Mouse (Mus musculus): ENCODE data around the gene Gm10521.
A peak's percentile ranks its signal among the peaks of the same experiment; 100 is the strongest.
"Not testable (repeated sequence)": the region's sequence is repeated elsewhere in the genome, so short reads cannot be mapped to it uniquely, and the experiment has no call there.

Gm10521 gene

DNA sequence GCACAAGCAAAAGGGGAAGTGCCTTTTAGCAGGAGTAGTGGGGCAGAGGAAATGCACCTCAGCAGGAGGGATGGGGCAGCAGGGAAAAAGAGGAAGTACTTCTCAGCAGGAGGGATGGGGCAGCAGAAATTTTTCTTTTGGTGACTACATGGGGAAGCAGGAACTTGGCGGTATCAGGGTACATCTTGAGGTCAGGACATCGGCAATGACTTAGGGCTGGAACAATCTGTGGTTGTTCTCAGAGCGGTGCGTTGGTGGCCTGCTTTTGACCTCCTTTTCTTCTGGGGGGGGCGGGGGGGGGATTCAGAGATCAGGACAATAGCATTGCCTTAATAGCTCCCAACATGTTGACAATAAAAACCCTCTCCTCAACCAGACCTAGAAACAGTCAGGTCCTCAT, at the start of gene Gm10521:
Gene Gm10521, plus strand, starts transcription at position 301 of the 400 bp plus-strand sequence.
- not testable (repeated sequence) for DNase-seq

- no peak for DNase-seq
Measured at GRCm38 (mm10) chr1:171848201-171848600, 47.3 kb upstream of the Gm10521 start.

- DNase-seq: no peak
Measured at GRCm38 (mm10) chr1:171848757-171849156, 46.7 kb upstream of the Gm10521 start.

GRCm38 (mm10) chr1:171849454-171849853, 46.0 kb upstream of the Gm10521 start:
- peak in 1 of 2 experiments; percentile 27 for DNase-seq

DNA sequence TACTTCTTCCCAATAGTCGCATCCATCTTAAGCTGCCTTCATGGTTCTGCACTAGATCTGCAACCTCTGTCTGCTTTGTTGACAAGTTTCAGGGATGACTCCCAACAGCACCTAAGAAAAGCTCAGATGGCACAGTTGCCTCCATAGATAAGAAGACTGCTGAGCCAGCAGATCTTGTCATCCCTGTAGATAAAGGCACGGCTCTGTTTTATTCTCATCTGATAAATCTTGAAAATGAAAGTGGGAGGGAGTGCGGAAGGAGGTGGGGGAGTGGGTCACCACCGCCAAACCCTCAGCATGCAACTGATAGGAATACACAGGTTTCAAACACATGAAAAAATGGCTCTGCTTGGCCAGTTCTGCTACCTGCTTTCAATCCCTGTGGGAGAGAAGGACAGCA, 30.0 kb upstream of the Gm10521 start:
- DNase-seq: no peak

GRCm38 (mm10) chr1:171886989-171887388, 8.5 kb upstream of the Gm10521 start:
- DNase-seq: no peak

GRCm38 (mm10) chr1:171904011-171904410, 8.5 kb downstream of the Gm10521 start:
- no peak for DNase-seq

- peak; percentile 33 for DNase-seq
Measured at GRCm38 (mm10) chr1:171915638-171916458, 20.4 kb downstream of the Gm10521 start.

DNA sequence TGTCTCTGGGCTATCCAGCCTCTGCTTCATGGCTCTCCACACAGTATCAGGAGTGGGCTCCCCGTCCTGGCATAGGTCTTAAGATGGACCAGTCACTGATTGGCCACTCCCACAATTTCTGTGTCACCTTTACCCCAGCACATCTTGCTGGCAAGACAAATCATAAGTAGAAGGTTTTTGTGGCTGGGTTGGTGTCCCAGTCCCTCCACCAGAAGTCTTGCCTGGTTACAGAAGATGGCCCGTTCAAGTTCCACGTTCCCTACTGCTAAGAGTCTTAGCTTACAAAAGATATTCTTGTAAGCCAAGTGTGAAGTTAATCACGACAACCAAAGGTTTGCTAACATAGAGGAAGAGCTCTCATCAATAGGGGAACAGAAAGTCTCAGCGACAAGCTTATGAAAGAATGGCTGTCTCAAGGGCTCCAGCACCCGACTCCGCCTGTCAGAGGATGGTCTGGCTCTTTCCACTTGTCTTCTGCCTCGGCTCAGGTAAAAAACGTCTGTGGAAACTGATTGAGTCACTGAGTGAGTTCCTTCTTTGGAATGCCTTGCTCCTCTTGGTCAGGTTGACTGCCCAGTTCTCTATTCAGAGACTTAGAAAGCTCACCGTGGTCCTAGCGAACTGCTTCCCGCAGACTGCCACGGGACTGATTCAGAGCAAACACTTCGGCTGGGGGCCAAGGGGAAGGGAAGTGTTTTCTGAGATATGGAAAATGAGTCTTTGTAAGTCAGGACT, 22.0 kb downstream of the Gm10521 start, which contains the start of gene Slamf6:
Gene Slamf6, plus strand, starts transcription at position 211 of the 735 bp plus-strand sequence.
- peak; percentile 50 to 61 for DNase-seq

- DNase-seq: no peak
Measured at GRCm38 (mm10) chr1:171918136-171918920, 22.9 kb downstream of the Gm10521 start.

GRCm38 (mm10) chr1:171919193-171919592, 23.7 kb downstream of the Gm10521 start:
- peak; percentile 34 to 38 for DNase-seq

- peak in 1 of 2 experiments; percentile 15 for DNase-seq
Measured at GRCm38 (mm10) chr1:171919901-171920510, 24.5 kb downstream of the Gm10521 start.

GRCm38 (mm10) chr1:171920989-171921621, 25.6 kb downstream of the Gm10521 start:
- peak; percentile 41 to 46 for DNase-seq

DNA sequence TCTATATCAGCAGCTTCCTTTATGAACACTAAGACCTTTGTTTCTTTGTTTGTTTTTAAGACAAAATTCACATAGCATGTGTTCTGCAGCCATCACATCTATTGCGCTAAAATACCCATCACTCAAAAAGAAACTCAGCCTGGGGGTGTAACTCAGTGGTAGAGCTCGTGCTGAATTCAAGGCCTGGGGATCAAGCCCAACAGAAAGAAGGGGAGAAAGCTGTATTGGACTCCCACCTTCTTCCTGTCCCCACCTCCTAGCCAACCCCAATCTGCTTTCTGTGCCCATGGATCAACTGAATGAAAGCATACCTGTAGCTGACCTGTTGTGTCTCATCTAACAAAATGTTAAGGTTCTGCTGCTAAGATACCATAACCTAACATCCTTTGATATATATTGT, 26.2 kb downstream of the Gm10521 start:
- no peak for DNase-seq

DNA sequence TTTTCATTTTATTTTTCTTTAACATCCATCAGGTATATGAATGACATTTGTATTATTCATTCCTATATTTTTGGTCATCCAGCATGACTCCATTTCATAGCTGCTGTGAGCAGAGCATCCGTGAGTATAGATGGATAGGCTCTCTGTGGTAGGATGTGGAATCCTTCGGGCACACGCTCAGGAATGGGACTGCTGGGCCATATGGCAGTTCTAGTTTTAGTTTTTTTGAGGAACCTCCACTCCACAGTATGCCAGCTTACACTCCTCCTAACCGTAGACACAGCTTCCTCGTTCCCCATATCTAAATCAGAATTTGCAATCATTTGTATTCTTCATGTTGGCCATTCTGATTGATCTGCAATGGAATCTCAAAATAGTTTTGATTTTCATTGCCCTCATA, 27.4 kb downstream of the Gm10521 start:
- DNase-seq: no peak

GRCm38 (mm10) chr1:171924900-171925299, 29.4 kb downstream of the Gm10521 start:
- no peak for DNase-seq

DNA sequence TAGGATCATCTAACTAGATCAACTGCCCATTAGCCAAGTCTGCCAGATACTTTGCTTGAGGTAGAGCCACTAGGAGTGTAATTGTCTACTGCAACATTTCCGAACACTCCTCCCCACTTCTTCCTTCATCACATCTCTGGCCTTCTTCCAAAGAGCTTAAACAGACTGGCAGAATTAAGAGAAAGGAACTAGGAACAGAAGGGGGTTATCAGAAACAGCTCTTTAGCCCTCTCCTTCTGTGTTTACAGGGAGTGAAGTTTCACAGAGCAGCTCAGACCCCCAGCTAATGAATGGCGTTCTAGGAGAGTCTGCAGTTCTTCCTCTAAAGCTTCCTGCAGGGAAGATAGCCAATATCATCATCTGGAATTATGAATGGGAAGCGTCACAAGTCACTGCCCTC, 38.4 kb downstream of the Gm10521 start:
- no peak for DNase-seq

GRCm38 (mm10) chr1:171938952-171939948, 43.8 kb downstream of the Gm10521 start:
- no peak for DNase-seq

GRCm38 (mm10) chr1:171940626-171941025, 45.2 kb downstream of the Gm10521 start:
- DNase-seq: no peak

DNA sequence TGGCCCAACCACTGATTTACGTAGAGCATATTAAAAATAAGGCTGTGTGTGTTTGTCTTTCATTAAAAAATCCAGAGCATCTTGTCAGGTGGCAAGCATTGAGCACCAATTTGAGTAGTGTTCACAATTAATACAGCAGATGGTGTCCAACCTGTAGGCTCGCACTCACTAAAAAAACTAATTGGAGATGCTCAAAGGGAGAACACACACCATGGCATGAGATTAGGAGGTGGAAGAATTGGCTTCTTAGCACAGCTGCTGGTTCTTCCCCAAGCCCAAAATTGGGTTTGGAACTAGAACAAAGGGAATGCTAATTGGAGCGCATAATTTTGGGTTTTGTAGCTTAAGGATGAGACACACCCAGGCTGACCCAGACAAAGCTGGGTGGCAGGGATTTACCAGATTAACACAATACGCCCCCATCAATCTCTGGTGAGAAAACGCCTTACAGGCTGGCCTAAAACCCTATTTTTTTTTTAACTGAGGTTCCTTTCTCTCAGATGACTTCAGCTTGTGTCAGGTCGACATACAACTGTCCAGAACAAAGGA, 51.1 kb downstream of the Gm10521 start:
- no peak for DNase-seq

Data from spleen, adult 18-20 months (tissue).